Mouse (Mus musculus) c-Kit-positive CD71-positive TER-119-negative erythroid progenitor cells, embryonic 14.5 days (primary cell): ENCODE results near the gene Pacrg.

Experiments used
- DNase-seq: peaks from one replicate; pipeline ENCODE4 v3.0.0-alpha.2; 2013; ENCODE audit warnings: low read depth

The Pacrg gene

GRCm38 (mm10) chr17:10624699-10625424 is 215.2 kb downstream of the Pacrg start:
- no peak for DNase-seq

DNA sequence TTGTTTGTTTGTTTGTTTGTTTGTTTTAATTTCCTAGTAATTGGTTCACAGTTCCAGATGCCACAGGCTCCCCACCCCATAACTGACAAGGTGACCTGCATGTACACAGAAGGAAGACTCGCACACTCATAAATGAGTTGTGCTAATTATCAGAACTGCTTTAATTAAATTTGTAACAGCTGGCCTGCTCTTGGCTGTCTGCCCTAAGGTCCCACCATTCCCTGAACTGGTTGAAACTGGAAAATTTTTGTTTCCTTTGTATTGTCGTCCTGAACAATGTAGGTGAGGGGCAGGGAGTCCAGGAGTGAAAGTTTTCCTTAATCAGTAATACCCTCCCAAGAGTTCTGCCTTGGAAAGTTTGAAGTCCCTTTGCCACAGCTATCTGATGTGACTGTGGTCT is 219.5 kb downstream of the Pacrg start:
- DNase-seq, result no peak

DNA sequence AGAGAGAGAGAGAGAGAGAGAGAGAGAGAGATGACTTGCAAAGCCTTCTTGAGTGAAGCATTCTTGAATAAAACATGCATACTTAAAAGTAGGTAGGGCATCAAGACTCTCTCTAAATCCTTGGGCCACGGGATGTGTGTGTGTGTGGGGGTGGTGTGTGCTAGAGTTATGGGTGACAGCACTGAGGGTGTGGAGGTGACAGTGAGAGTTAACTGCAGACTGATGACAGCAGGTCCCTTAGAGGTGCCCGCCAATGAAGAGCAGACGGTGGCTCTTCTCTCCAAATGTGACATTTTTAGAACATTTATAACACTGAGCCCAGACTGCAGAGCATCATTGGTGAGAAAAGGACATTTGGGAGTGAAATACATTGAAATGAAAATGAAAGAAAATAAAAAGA is 220.2 kb downstream of the Pacrg start:
- no peak for DNase-seq

DNA sequence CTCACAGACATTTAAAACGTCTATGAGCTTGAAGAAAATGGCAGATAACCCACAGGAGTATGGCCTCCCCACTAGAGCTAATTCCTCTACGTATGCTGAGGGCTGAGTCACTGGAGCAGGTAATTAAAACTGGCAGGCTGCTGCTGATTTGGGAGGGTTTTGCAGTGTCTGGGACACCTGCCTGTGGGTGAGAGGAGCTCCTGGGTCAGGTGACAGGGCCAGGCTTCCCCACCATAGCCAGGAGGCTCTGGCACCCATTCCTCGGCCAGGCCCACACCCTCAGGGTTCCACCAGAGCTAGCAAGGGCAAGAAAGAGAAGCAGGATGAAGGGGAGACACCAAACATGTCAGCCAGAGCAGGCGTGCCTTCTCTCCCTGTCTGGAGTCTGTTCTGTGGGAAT is 222.5 kb downstream of the Pacrg start:
- no peak for DNase-seq

DNA sequence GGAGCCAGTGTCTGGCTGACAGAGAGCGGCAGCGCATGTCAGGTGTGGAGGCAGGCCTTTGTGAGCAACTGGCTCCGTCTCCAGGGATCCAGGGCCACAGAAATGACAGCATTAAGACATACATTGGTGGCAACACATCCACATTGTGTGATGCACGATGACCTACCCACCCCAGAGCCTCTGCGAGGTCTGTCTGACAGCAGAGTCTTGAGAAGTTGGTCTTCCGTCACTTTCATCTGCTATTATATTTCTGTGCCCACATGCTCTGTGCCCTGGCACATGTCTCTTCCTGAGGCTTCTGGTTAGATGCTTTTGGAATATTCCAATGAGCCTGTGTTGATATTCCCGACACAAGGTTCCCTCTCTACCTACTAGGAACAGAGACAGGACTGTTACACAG is 224.5 kb downstream of the Pacrg start:
- DNase-seq, result no peak

- no peak for DNase-seq
Measured at GRCm38 (mm10) chr17:10614696-10615095, 225.4 kb downstream of the Pacrg start.

- DNase-seq, result no peak
Measured at GRCm38 (mm10) chr17:10611626-10612025, 228.5 kb downstream of the Pacrg start.

DNA sequence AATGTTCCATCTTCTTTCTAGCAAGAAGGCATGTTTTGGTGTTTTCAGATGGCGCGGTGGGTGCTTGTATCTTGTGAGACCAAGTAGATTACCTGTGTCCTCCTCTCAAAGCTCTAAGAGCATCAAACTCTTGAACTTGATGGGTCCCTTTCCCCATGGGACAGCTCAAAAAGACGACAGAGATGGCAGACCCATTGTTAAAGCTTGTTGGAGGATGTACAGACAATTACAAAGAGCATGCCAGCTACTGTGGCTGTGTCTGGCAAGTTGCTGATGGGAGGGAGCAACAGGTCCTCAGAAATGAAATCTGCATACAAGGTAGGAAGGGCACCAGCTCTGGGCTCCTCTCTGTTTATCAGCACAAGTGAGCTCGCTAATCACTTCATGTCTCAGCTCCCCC is 232.0 kb downstream of the Pacrg start:
- no peak for DNase-seq

- DNase-seq, result no peak
Measured at GRCm38 (mm10) chr17:10606090-10606489, 234.0 kb downstream of the Pacrg start.

DNA sequence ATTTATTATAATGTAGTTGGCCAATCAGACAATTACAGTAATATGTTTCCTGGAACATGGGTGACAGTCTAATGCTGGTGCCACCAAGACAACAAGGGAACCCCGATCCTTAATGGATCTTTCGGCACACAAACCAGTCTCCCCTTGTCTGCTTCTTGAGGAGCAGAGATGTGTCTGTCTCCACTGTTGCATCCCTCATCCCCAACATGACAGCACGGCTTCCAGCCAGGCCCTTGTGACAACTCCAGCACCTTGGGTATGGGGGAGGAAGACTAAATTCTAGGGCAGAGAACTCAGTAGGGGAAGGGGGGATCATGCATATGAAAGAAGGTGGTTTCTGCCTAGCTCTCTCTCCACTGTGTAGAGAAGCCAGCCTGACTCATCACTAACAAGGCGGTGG is 242.4 kb downstream of the Pacrg start:
- no peak for DNase-seq

DNA sequence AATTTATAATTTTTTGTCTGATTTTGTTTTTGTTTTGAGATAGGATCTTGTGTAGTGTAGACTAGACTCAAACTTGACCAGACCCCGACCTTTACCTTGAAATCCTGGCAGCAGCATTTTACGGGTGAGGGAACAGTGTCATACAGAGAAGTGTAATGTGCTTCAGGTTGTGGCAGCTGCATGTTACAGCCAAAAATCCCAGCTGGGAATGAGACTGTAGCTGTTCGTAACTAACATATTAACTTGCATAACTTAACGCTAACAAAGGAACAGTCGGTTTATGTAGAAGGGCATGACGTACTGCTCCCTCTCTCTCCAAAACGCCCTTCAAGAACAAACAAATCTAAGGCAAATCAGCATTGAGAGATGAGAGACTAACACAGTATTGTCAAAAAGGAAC is 250.5 kb downstream of the Pacrg start:
- no peak for DNase-seq

DNA sequence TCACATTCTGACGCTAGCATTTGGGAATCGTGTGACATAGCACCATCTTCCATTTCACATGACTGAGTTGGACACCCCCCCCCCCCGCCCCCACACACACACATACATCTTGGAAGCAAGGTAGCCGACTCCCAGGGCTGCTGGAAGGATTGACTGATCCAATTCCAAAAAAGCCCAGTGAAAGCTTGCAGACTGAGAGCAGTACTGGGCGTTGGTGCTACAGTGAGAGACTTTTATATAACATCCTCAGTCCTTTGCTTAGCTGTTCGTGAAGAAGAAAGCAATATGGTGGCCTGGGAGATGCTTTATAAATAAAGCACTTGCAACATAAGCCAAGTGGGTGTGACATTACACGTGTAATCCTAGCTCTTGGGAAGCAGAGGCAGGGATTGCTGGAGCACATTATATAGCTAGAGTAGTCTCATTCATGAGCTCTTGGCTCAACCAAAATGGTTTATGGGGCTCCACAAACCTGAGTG is 251.2 kb downstream of the Pacrg start:
- DNase-seq, result no peak

GRCm38 (mm10) chr17:10583301-10583700 is 256.8 kb downstream of the Pacrg start:
- DNase-seq, result no peak

GRCm38 (mm10) chr17:10575306-10575705 is 264.8 kb downstream of the Pacrg start:
- no peak for DNase-seq

DNA sequence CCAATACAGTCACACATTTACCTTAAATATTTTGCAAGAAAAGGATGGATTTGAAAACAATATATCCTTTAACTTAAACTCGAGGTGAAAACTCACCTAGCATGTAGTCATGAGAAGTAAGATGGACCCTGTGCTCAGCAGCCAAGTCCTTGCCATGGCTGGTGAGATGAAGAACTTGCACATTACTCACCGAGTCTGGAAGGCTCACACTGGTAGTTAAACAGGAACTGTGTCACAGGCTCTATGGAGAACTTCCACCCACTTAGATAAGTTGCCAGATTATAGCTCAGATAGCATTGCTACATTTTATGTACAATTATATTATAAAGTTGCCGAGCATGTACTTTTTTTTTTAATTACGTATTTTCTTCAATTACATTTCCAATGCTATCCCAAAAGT is 267.7 kb downstream of the Pacrg start:
- no peak for DNase-seq

DNA sequence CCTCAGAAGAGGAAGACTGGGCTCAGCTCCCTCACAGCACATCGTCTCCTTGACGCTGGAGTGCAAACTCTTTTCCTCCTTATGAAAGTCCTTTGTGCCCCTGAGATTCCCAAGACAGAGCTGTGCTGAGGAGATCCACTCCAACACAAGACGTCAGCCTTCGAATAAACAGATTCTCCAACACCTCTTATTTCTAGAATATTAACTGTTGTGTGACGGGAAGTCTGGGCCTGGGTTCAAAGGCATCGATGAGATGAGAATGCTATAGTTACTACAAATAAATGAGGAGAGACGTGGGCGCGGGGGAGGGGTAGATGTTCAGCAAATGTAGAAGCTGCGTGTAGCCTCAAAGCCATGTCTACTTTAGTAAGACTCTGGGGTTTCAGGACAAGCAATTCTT is 270.8 kb downstream of the Pacrg start:
- no peak for DNase-seq

DNA sequence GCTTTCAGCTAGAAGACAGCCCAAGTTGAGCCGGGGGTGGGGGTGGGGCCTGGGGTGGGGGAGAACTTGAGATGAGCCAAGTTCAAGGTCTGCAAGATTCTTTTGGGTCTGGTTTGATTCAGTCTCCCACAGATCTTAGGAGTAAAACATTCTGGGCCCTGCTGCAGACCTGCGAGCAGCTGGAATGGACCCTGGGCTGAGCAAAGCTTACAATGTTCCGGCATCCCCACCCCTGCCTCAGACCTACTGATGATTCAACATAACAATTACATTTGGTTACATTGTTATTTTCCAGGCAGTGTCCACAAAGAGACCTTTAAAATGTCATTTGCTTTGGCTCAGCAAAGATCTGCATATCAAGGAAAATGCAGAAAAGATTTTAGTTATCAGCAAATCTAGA is 272.7 kb downstream of the Pacrg start:
- no peak for DNase-seq

DNA sequence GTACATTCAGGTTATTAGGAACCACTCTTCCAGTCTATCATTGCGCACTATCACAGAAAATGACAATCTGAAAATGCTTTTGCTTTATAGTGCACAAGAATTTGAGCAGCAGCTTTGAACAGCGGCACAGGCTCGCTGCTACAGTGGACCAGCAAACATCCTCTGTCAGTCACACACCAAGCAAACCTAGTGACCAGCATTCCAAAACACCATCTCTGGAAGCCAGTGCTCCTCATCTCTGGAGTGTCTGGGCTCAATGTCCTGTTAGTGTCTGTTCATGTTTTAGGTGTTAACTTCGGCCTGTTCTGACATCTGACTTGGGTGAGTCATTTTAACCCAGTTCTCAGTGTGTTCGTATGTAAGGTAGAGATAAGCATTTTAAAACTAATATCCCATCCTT is 275.9 kb downstream of the Pacrg start:
- no peak for DNase-seq

DNA sequence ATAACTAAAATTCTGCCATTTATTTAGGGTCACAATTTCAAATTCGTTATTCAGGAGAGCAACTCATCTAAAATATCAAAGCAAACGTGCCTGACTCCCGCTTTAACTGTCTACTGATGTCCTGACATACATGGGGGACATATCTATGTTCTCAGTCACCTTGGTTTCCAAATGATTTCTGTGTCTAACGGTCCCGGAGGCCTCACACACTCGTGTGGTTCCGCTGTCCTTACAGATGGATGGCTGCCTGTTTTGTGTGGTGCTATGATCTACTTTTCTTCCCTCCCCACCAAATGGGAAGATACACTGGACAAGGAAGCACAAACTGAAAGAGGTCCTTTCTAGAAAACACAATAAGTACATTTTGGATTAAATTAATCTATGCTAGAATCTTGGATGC is 277.2 kb downstream of the Pacrg start:
- DNase-seq, result no peak

- DNase-seq, result no peak
Measured at GRCm38 (mm10) chr17:10560053-10560452, 280.1 kb downstream of the Pacrg start.

GRCm38 (mm10) chr17:10558671-10559070 is 281.4 kb downstream of the Pacrg start:
- no peak for DNase-seq

DNA sequence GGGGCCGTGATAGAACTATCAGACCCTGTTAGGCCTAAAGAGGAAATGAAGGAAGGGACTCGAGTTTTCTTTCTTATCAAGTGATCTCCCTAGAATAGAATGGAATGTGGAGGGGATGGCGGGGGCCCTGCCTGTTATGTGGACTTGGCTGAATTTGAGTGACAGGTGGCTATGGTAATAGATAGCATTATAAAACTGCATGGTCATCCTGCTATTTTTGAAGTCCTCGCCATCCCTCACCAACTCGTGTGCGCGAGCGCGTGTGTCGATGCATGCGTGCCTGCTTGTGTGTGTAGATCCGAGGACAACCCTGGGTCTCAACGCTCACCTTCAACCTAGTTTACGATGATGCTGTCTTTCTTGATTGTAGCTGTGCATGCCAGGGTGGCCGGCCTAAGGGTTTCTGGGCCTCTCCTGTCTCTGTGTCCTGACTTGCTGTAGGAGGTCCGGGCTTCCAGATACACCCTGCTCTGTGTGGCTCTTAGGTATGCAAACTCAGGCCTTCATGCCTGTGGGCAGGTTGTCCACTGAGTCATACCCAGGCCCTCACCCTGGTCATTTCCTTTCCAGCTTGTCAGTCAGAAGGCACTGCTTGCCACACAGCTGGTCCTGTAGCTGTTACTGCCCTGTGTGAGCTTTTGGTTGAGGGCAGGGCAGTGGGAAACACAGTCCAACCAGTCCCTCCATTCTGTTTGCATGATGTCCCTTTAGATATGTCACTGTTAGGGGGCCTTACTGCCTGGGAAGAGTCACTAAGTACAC is 287.6 kb downstream of the Pacrg start:
- no peak for DNase-seq

DNA sequence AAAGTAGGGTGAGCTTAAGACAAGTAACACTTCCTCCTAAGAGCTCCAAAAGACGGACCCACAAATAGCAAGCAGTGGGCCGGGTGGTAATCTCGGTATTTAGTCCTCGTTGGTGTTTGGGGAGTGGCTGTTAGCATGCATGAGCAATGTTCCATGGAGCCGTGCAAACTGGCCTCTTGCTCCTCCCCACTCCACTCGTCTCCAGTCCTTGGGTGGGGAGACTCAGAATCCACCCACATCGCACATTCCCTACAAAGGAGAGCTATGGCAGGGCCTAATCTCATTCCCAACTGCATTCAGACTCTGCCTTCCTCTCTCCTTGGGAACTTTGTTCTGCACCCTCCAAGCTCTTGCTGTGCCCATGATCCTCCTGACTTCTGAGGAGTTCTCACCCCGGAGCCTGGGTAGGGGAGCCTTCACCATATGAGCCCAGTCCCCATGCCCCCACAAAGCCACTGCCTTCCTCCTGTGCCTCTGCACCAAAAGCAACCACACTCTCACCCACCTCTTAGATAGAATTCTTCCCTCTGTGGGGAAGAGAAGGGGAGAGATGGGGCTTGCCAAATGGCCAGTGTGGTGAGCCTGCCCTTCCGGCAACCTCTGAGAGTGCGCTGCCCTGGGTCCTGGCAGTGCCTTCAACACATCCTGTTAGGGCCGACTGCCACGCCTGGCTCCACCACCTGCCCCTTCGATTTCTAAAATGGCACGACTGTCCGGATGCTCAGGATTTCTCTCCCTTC is 289.2 kb downstream of the Pacrg start:
- DNase-seq, result no peak
